Mouse (Mus musculus) neural tube, embryonic 11.5 days (tissue): ENCODE results near the gene Abcd1. TPM values are rescaled to one million over a fixed set of nuclear protein-coding genes. Genes with fewer than 3 reads are reported as not detected.
A peak's percentile ranks its signal among the peaks of the same experiment; 100 is the strongest.
"Not testable (repeated sequence)": the region's sequence is repeated elsewhere in the genome, so short reads cannot be mapped to it uniquely, and the experiment has no call there.

Experiments
- ATAC-seq: fragments of 200-750 bp; cut with Nextera tagmentation; 2 replicates; pipeline ENCODE4 v1.8.0; 2017; ENCODE audit warnings: moderate number of reproducible peaks, mild to moderate bottlenecking, moderate TSS enrichment, moderate library complexity; ENCODE audit not compliant: insufficient read depth, low FRiP score, low TSS enrichment
- DNase-seq: peaks from one replicate; pipeline ENCODE4 v3.0.0-alpha.2; 2015; ENCODE audit warnings: low spot score
- H3K27ac ChIP-seq: fragments of 300-500 bp; sonication (generic); 2 replicates; pipeline ENCODE4 v1.5.1; 2014; ENCODE audit warnings: low read depth, mild to moderate bottlenecking, low read length
- H3K27me3 ChIP-seq: fragments of 300-500 bp; sonication (generic); 2 replicates; pipeline ENCODE4 v1.6.1; 2014; ENCODE audit warnings: mild to moderate bottlenecking, low read length, mixed read lengths; ENCODE audit not compliant: control insufficient read depth, insufficient read depth
- H3K36me3 ChIP-seq: fragments of 300-500 bp; sonication (generic); 2 replicates; pipeline ENCODE4 v1.6.1; 2014; ENCODE audit warnings: mild to moderate bottlenecking, low read length, moderate library complexity, mixed read lengths; ENCODE audit not compliant: control insufficient read depth, insufficient read depth
- H3K4me1 ChIP-seq: fragments of 300-500 bp; sonication (generic); 2 replicates; pipeline ENCODE4 v1.6.1; 2014; ENCODE audit warnings: low read length, mixed read lengths; ENCODE audit not compliant: control insufficient read depth, insufficient read depth
- H3K4me2 ChIP-seq: fragments of 300-500 bp; sonication (generic); 2 replicates; pipeline ENCODE4 v1.6.1; 2014; ENCODE audit warnings: low read depth, mild to moderate bottlenecking, moderate library complexity
- H3K4me3 ChIP-seq: fragments of 300-500 bp; sonication (generic); 2 replicates; pipeline ENCODE4 v1.5.1; 2014; ENCODE audit warnings: low read depth, low read length
- H3K9ac ChIP-seq: fragments of 300-500 bp; sonication (generic); 2 replicates; pipeline ENCODE4 v1.6.1; 2014; ENCODE audit warnings: mild to moderate bottlenecking, low read length
- H3K9me3 ChIP-seq: fragments of 300-500 bp; sonication (generic); 2 replicates; pipeline ENCODE4 v1.6.1; 2016; ENCODE audit warnings: low read length; ENCODE audit not compliant: control insufficient read depth
- WGBS: fragments of 180-500 bp; shearing (Covaris S2); extraction: QIAGEN DNeasy Blood & Tissue Kit; methylation state at CpG from one replicate; pipeline ENCODE4 v1.1.7; 2014; 5-methylcytosine and 5-hydroxymethylcytosine counted together
- polyA plus RNA-seq: library from polyadenylated mRNA; unstranded; fragments of >200 nt; fragmentation: Nextera tagmentation; extraction: Ambion mirVana; gene quantifications from 2 replicates; pipeline ENCODE4 v1.2.1, GENCODE M21; 2014

Abcd1 gene
- polyA plus RNA-seq, 1 experiment from 2014 or later, result 8.6 TPM

DNA sequence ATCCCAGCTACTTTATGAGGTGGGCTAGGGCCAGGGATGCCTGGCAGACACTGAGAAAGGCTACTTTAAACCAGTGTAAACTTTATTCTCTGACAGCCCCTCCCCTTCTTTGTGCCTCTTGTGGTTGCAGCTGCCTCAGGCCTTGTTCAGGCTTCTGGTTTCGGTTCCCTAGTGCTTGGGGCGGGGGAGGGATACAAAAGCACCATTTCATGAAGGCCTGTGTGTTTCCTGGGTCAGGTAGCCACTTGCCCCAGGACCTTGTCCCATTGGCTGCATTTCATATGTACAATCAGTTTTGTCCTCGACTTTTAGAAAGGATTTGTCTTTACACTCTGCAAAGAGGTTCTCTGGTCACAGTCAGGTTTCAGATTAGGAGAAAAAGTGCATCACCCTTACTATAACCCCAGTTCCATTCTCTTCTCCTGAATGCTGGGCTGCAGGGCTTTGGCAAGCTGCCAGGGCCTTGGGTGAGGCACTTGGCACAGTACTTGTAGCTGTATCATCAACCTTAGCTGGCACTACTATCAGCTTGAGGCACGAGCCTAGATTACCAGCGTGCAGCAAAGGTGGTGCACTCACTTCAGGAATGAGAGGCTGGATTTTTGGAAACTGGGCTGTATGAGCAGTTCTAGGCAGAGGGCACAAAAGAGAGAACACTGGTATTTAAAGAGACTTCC lies 2.4 kb downstream of the Abcd1 start:
- H3K27me3 ChIP-seq, result no peaks in the 10 kb centered on the region
- H3K9me3 ChIP-seq, result no peaks in the 10 kb centered on the region
- no peak for DNase-seq
- no peaks in the 10 kb centered on the region for H3K36me3 ChIP-seq
- H3K27ac ChIP-seq, result no peak overlapping the region
- ATAC-seq, result no peak
- peaks cover 5% of the 10 kb centered on the region; the same call in 1 of the 2 replicates for H3K4me1 ChIP-seq
- peak overlapping the region; percentile 2; the same call in 1 of the 2 replicates for H3K4me2 ChIP-seq
- 51% methylated on average over 5 of the region's 5 CpGs for WGBS
- H3K9ac ChIP-seq, result no peak overlapping the region
- no peak overlapping the region for H3K4me3 ChIP-seq

DNA sequence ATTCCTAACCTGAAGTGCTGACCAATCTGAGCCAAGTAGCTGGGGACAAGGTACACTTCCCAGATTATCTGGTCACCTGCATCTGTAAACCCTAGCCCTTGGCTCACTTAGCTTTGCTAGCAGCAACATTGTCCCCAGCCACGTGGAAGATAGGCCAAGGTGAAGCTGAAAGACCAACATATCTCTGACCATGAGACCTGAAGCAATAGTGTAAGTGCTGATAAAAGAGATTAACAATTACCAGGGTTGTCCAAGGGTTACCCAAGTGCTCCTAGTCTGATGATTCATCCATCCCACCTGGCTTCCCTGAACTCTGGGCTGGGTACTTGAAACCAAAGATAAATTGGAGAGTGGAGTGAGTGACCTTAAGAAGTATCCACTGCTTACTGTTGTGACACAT lies 14.5 kb downstream of the Abcd1 start:
- ATAC-seq (no peak), DNase-seq (no peak)
- H3K36me3 ChIP-seq, result no peaks in the 10 kb centered on the region
- no peak overlapping the region for H3K27ac ChIP-seq
- H3K4me1 ChIP-seq, result no peaks in the 10 kb centered on the region
- no peak overlapping the region for H3K4me3 ChIP-seq
- H3K27me3 ChIP-seq, result no peaks in the 10 kb centered on the region
- no peak overlapping the region for H3K9ac ChIP-seq
- no peak overlapping the region for H3K4me2 ChIP-seq
- H3K9me3 ChIP-seq, result no peaks in the 10 kb centered on the region
- WGBS, result 65% methylated on average over 1 of the region's 1 CpGs

DNA sequence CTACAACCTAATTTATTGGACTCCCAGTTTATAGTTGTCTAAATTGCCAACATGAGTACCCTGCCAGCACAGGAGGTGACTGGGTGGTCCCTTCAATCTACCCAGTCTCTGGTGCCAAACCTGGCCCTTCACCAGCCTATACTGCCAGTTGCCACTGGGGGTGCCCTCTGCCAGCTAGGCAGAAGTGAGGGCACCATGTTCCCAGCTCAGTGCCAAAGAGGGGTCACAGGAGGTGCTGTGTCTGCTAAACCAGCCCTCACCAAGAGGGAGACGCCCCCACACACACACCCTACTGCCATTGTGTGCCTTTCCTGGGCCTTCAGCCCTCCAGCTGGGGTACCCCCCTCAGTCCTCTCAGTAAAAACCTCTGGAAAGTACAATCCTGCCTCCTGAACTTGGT lies 21.8 kb downstream of the Abcd1 start:
- 50% methylated on average over 1 of the region's 1 CpGs for WGBS
- DNase-seq, result no peak
- H3K9ac ChIP-seq, result no peak overlapping the region

GRCm38 (mm10) chrX:73739151-73739550 lies 22.8 kb downstream of the Abcd1 start:
- Histone ChIP-seq H3K27ac (no peak overlapping the region), H3K9ac (no peak overlapping the region), H3K4me2 (no peak overlapping the region), H3K9me3 (no peaks in the 10 kb centered on the region), H3K36me3 (no peaks in the 10 kb centered on the region), H3K4me1 (no peaks in the 10 kb centered on the region), H3K4me3 (no peak overlapping the region), H3K27me3 (no peaks in the 10 kb centered on the region)
- 62% methylated on average over 5 of the region's 5 CpGs for WGBS
- ATAC-seq (no peak), DNase-seq (no peak)

More for the DNA sequence above, 21.8 kb downstream of the Abcd1 start:
- Histone ChIP-seq H3K4me1 (no peaks in the 10 kb centered on the region), H3K27me3 (no peaks in the 10 kb centered on the region), H3K9me3 (no peaks in the 10 kb centered on the region), H3K36me3 (no peaks in the 10 kb centered on the region), H3K4me3 (no peak overlapping the region), H3K27ac (no peak overlapping the region), H3K4me2 (no peak overlapping the region)
- no peak for ATAC-seq

DNA sequence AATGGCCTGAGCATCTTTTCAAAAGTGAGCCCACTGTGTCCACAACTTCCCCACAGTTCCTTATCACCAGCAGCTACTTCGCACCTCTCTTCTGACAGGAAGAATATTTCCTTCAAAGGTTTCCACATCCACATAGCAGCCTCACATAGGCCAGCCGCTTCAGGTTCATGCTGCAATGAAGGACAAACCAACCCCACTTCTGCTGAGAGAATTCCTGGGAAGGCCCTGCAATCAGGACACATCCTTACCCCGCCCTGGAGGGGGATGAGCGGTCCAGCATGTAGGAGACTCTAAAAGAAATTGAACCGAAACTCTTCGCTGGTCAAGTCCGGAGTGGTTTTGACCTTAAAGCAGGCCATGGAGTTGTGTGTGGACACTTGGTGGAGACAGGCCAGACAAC lies 23.4 kb downstream of the Abcd1 start:
- not testable (repeated sequence) for H3K27ac ChIP-seq, H3K4me2 ChIP-seq, DNase-seq, H3K4me3 ChIP-seq, H3K9me3 ChIP-seq, H3K27me3 ChIP-seq, ATAC-seq, H3K36me3 ChIP-seq, H3K9ac ChIP-seq, H3K4me1 ChIP-seq
- 90% methylated on average over 7 of the region's 7 CpGs for WGBS

DNA sequence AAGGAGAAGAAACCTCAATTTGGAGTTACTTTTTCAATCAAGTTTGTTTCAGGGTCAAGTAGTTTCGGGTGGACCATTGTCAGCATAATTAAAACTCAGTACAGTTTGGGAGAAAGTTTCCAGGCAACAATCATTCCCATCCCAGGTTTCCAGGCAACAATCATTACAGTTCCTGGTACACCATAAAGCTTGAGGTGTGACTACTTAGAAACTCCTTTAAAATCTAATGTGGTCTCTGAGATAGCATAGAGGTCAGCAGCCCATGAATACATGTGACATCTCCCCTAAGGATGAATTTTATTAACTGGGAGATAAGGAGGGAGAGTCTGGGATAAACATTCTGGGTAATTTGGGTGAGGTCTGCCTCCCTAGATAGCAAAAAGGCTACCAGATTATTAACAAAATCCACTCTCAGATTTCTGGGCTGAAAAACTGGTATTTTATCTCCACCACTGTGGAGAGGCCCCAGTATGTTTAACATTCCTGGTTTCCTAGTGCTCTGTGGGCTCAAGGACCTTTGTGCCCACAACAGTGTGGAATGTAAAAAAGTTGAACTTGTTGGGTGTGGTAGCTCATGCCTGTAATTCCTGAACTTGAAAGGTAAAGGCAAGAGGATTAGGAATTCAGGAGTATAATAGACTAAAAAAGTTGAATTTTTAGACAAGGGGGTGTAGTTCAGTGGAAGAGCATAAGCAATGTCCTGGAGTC lies 28.5 kb downstream of the Abcd1 start:
- WGBS, result 100% methylated on average over 1 of the region's 1 CpGs

GRCm38 (mm10) chrX:73748977-73749376 lies 32.6 kb downstream of the Abcd1 start:
- no peaks in the 10 kb centered on the region for H3K27me3 ChIP-seq
- no peak overlapping the region for H3K27ac ChIP-seq
- no peaks in the 10 kb centered on the region for H3K9me3 ChIP-seq
- H3K9ac ChIP-seq, result no peak overlapping the region
- H3K4me2 ChIP-seq, result no peak overlapping the region
- 100% methylated on average over 1 of the region's 1 CpGs for WGBS
- DNase-seq (no peak), ATAC-seq (no peak)
- no peaks in the 10 kb centered on the region for H3K36me3 ChIP-seq
- H3K4me1 ChIP-seq, result no peaks in the 10 kb centered on the region
- H3K4me3 ChIP-seq, result no peak overlapping the region

More for the DNA sequence above, 28.5 kb downstream of the Abcd1 start:
- no peak overlapping the region for H3K27ac ChIP-seq
- H3K9ac ChIP-seq, result no peak overlapping the region
- ATAC-seq (no peak), DNase-seq (no peak)
- H3K9me3 ChIP-seq, result no peaks in the 10 kb centered on the region
- H3K4me1 ChIP-seq, result no peaks in the 10 kb centered on the region
- no peak overlapping the region for H3K4me2 ChIP-seq
- no peaks in the 10 kb centered on the region for H3K36me3 ChIP-seq
- no peaks in the 10 kb centered on the region for H3K27me3 ChIP-seq
- H3K4me3 ChIP-seq, result no peak overlapping the region

DNA sequence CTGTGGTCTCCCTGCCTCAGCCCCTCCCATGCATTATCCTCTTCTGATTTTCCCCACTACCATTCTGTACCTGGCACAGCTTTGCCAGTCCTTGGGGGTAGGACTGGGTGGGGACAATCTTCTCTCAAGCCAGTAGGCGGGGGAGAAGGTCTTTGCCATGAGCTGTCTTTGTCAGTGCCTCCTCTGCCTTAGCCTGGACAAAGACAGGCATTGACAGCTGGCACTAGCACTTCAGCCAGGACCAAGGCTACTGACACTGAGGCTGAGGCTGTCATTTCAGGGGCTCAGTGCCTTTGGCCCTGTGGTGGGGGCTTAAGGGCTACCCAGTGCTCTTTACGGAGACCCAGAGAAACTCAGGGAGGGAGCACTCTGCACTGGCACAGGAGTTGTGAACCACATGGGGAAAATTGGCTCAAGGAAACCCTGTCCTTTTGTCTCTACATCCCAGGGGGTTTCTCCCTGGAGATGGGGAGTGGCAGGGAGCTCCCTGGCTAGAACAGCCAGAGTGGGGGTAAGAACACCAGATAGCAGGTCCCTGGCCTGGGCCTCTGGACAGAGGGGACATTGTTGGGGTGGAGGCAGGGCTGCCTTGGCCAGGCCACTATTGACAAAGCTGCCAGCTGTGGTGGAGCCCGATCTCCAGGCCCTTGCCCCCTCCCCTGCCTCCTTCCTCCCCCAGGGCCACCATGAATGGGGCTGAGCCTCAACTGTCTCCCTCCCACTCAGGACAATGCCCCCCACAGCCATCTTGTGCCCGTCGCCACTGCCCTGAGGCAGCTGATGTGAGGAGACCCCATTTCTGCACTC lies 40.1 kb downstream of the Abcd1 start, which contains the start of gene Plxnb3:
Plxnb3 (plus strand) TSS at position 757 of the 807 bp plus-strand sequence.
- 71% methylated on average over 5 of the region's 5 CpGs for WGBS
- no peak for DNase-seq
- Histone ChIP-seq H3K4me1 (no peaks in the 10 kb centered on the region), H3K9me3 (no peaks in the 10 kb centered on the region), H3K36me3 (no peaks in the 10 kb centered on the region), H3K4me3 (no peak within 1 kb of the TSS), H3K4me2 (no peak within 1 kb of the TSS), H3K9ac (no peak within 1 kb of the TSS), H3K27ac (no peak within 1 kb of the TSS), H3K27me3 (no peaks in the 10 kb centered on the region)
- no peak for ATAC-seq
